Mouse (Mus musculus): ENCODE results near the gene 9430038I01Rik. TPM values are rescaled to one million over a fixed set of nuclear protein-coding genes. Genes with fewer than 3 reads are reported as not detected.

9430038I01Rik gene
- polyA plus RNA-seq, 1 experiment: 13.6 TPM

DNA sequence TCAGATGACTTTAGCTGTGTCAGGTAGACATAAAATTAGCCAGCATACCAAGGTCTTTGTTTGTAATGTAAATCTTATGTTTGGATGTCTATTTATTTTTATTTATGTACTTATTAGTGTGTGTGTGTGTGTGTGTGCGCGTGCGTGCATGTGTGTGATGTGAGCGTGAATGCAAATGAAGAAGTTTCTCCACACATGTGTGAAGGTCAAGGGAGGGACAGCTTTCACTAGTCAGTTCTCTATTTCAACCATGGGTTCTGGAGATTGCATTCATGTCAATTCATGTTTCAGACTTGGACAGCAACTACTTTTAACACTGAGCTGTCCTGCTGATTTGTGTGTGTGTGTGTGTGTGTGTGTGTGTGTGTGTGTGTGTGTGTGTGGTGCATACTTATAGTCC lies 10.7 kb upstream of the 9430038I01Rik start:
- Histone ChIP-seq H3K4me3 (ENCODE audit: insufficient read depth, low read length) (no peak overlapping the region), H3K4me1 (ENCODE audit: control insufficient read depth, insufficient read depth, low read length) (peaks cover 6% of the 10 kb centered on the region), H3K27ac (ENCODE audit: insufficient read depth, low read depth, low read length) (no peak overlapping the region)
- TF ChIP-seq POLR2A (IDR thresholded peaks at IDR 0.05; ENCODE audit: borderline replicate concordance, low read depth, low read length) (no peak), CTCF (IDR thresholded peaks at IDR 0.05; ENCODE audit: low read depth, low read length) (no peak)

DNA sequence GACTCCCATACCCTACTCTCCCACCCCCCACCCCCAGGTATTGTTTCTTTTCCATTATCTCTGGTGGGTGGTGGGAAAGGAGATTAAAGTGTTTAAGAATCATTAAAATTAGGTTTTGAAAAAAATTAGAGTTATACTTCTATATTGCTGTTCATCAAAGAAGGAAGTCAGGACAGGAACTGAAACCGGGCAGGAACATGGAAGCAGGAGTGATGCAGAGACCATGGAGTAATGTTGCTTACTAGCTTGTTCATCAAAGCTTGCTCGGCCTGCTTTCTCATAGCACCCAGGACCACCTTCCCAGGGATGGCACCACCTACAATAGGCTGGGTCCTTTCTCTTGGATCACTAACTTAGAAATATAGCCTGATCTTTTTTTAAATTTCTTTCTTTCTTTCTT lies 10.0 kb upstream of the 9430038I01Rik start:
- no peak for TF ChIP-seq POLR2A (IDR thresholded peaks at IDR 0.05; ENCODE audit: borderline replicate concordance, low read depth, low read length)
- no peak for TF ChIP-seq CTCF (IDR thresholded peaks at IDR 0.05; ENCODE audit: low read depth, low read length)
- H3K4me3 ChIP-seq (ENCODE audit: insufficient read depth, low read length): no peak overlapping the region
- 0 out of 2 replicates have a peak overlapping the region, but pooled peaks have one; percentile 9 for H3K27ac ChIP-seq (ENCODE audit: insufficient read depth, low read depth, low read length)
- peaks cover 6% of the 10 kb centered on the region for H3K4me1 ChIP-seq (ENCODE audit: control insufficient read depth, insufficient read depth, low read length)

DNA sequence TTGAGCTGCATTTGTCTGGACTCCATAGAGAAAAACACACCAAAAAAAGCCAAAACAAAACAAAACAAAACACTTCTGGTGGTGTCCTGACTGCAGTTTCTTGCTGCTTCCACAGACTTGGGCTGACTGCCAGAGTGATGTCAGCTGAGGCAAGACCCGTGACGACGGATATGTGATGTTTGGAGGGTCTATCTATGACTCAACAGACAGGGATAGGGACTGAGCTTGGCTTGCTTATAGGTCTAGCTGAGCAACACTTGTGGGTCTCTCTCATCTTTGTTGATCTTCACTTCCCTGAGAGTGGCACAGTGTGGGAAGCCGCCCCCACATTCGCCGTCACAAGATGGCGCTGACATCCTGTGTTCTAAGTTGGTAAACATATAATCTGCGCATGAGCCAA lies 4.1 kb upstream of the 9430038I01Rik start:
- TF ChIP-seq POLR2A (IDR thresholded peaks at IDR 0.05; ENCODE audit: borderline replicate concordance, low read depth, low read length) (no peak), CTCF (IDR thresholded peaks at IDR 0.05; ENCODE audit: low read depth, low read length) (no peak)
- Histone ChIP-seq H3K27ac (ENCODE audit: insufficient read depth, low read depth, low read length) (no peak overlapping the region), H3K4me1 (ENCODE audit: control insufficient read depth, insufficient read depth, low read length) (peaks cover 5% of the 10 kb centered on the region; the same call in 1 of the 2 replicates), H3K4me3 (ENCODE audit: insufficient read depth, low read length) (no peak overlapping the region)

DNA sequence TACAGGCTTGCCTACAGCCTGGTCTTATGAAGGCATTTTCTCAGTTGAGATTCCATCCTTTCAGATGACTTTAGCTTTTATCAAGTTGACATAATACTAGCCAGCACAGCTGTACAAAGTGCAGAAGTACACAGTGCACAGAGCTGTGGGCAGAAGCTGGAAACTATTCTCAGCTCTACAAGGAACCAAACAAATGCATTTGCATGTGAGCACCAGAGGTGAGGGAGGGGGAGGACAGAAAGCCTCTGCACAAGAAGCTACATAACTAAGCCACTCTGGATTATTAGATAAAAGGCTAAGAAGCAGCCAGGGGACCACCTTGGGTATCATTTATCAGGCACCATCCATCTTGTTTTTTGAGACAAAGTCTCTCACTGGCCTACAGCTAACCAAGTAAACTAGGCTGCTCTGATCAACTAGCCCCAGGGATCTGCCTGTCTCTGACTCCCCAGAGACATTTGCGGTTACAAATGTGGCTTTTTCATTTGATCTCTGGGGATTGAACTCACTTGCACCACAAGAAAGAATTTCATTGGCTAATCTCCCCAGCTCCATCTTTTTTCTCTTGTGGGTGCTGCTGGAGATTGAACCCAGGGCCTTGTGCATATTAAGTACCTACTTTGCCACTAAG lies 3.0 kb downstream of the 9430038I01Rik start:
- Histone ChIP-seq H3K4me1 (ENCODE audit: control insufficient read depth, insufficient read depth, low read length) (peaks cover 31% of the 10 kb centered on the region), H3K27ac (ENCODE audit: insufficient read depth, low read depth, low read length) (no peak overlapping the region), H3K4me3 (ENCODE audit: insufficient read depth, low read length) (no peak overlapping the region)
- no peak for TF ChIP-seq POLR2A (IDR thresholded peaks at IDR 0.05; ENCODE audit: borderline replicate concordance, low read depth, low read length)
- TF ChIP-seq CTCF (IDR thresholded peaks at IDR 0.05; ENCODE audit: low read depth, low read length): no peak

DNA sequence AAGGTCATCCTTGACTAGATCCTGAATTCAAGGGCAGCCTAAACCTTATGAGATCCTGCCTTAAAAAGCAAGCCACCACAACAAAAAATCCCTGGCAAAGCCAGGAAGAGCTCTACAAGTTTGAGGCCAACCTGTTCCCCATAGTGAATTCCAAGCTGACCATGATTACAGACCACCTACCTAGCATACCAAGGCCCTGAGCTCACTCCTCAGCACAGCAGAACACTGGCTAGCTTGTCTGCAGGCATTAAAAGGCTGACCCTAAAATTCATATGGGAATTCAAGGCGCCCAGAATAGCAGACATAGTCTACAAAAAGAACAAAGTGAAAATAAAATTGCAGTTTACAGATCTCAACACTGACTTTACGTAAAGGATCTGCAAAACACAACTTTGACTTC lies 6.4 kb downstream of the 9430038I01Rik start:
- no peak overlapping the region for H3K27ac ChIP-seq (ENCODE audit: insufficient read depth, low read depth, low read length)
- no peak overlapping the region for H3K4me3 ChIP-seq (ENCODE audit: insufficient read depth, low read length)
- TF ChIP-seq POLR2A (IDR thresholded peaks at IDR 0.05; ENCODE audit: borderline replicate concordance, low read depth, low read length) (no peak), CTCF (IDR thresholded peaks at IDR 0.05; ENCODE audit: low read depth, low read length) (no peak)
- peaks cover 20% of the 10 kb centered on the region for H3K4me1 ChIP-seq (ENCODE audit: control insufficient read depth, insufficient read depth, low read length)

DNA sequence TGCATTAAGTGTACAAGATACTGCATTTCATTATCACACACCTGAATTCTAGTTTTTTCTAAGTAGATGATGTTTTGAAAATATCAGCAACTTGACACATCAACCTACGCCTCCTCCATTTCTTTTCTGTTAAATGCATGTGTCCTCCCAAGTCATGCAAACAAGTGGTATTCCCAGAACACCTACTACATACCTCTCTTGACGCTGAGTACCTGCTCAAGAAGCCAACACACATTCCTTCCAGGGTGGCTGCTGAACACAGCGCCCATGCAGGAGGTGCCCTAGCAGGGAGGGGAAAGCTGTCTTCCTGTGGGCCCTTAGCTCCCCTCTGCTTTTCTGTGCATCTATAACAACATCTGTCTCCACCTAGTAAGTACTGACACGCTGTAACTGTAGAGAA lies 11.6 kb downstream of the 9430038I01Rik start:
- no peak for TF ChIP-seq POLR2A (IDR thresholded peaks at IDR 0.05; ENCODE audit: borderline replicate concordance, low read depth, low read length)
- no peak for TF ChIP-seq CTCF (IDR thresholded peaks at IDR 0.05; ENCODE audit: low read depth, low read length)
- peaks cover 4% of the 10 kb centered on the region; the same call in 1 of the 2 replicates for H3K4me1 ChIP-seq (ENCODE audit: control insufficient read depth, insufficient read depth, low read length)
- no peak overlapping the region for H3K27ac ChIP-seq (ENCODE audit: insufficient read depth, low read depth, low read length)
- no peak overlapping the region for H3K4me3 ChIP-seq (ENCODE audit: insufficient read depth, low read length)

DNA sequence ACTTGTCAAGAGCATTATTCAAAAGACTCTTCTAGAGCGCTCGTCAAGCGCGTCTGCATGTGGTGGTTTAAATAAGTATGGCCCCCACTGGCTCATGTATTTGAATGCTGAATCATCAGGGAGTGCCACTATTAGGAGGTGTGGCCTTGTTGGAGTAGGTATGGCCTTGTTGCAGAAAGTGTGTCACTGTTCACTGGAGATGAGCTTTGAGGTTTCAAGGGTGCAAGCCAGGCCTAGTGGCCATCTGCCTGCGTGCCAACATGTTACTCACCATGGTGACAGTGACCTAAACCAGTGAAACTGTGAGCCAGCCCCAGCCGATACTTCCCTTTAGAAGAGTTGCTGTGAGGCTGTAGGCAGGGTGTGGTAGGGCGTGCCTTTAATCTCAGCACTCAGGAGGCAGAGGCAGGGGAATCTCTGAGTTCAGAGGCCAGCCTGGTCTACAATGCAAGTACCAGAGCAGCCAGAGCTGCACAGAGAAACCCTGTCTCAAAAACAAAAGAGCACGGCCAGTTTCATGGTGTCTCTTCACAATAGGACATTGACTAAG lies 13.1 kb downstream of the 9430038I01Rik start:
- TF ChIP-seq POLR2A (IDR thresholded peaks at IDR 0.05; ENCODE audit: borderline replicate concordance, low read depth, low read length) (no peak), CTCF (IDR thresholded peaks at IDR 0.05; ENCODE audit: low read depth, low read length) (no peak)

DNA sequence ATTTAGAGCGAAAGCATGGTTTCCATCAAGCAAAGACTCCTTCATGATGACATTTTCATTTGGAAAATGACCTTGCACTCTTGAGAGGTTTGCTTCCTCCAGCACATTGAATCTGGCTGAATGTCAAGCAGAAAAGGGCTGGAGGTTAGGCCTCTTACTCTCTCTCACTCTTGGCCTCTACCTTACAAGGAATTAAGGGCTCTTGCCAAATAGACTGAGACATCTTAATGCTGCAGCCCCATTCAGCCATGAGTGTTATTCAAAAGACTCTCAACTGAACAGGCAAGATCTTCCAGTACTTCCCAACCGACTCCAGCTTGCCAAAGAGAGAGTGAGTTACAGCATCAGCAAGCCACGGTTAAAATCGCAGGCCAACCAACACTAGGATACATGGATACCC lies 15.1 kb downstream of the 9430038I01Rik start:
- no peak overlapping the region for H3K4me3 ChIP-seq (ENCODE audit: insufficient read depth, low read length)
- H3K4me1 ChIP-seq (ENCODE audit: control insufficient read depth, insufficient read depth, low read length): peaks cover 4% of the 10 kb centered on the region; the same call in 1 of the 2 replicates
- no peak for TF ChIP-seq POLR2A (IDR thresholded peaks at IDR 0.05; ENCODE audit: borderline replicate concordance, low read depth, low read length)
- no peak for TF ChIP-seq CTCF (IDR thresholded peaks at IDR 0.05; ENCODE audit: low read depth, low read length)
- H3K27ac ChIP-seq (ENCODE audit: insufficient read depth, low read depth, low read length): no peak overlapping the region

More for the DNA sequence above, 13.1 kb downstream of the 9430038I01Rik start:
- no peak overlapping the region for H3K27ac ChIP-seq (ENCODE audit: insufficient read depth, low read depth, low read length)
- peaks cover 4% of the 10 kb centered on the region; the same call in 1 of the 2 replicates for H3K4me1 ChIP-seq (ENCODE audit: control insufficient read depth, insufficient read depth, low read length)
- no peak overlapping the region for H3K4me3 ChIP-seq (ENCODE audit: insufficient read depth, low read length)

DNA sequence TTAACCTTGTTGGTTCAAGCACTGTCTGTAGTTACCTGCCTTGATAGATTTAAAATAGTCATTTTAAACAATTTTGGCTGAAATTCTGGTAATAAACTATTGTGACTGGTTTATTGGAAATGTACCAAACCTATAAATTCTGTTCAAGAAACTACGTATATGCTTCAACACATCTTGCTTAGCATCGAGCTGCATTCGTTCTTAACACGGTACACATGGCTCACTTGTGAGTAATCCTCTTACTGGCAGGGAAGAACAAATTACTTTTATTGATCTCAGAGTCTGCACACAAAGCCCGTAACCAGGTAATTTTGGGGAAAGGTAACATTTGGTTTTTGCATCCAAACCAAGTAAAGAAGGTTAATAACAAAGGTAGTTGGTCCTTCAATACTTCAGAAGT lies 22.7 kb downstream of the 9430038I01Rik start:
- H3K4me1 ChIP-seq (ENCODE audit: control insufficient read depth, insufficient read depth, low read length): no peaks in the 10 kb centered on the region; the same call in 1 of the 2 replicates
- no peak overlapping the region for H3K4me3 ChIP-seq (ENCODE audit: insufficient read depth, low read length)
- no peak for TF ChIP-seq POLR2A (IDR thresholded peaks at IDR 0.05; ENCODE audit: borderline replicate concordance, low read depth, low read length)
- no peak for TF ChIP-seq CTCF (IDR thresholded peaks at IDR 0.05; ENCODE audit: low read depth, low read length)
- no peak overlapping the region for H3K27ac ChIP-seq (ENCODE audit: insufficient read depth, low read depth, low read length)

DNA sequence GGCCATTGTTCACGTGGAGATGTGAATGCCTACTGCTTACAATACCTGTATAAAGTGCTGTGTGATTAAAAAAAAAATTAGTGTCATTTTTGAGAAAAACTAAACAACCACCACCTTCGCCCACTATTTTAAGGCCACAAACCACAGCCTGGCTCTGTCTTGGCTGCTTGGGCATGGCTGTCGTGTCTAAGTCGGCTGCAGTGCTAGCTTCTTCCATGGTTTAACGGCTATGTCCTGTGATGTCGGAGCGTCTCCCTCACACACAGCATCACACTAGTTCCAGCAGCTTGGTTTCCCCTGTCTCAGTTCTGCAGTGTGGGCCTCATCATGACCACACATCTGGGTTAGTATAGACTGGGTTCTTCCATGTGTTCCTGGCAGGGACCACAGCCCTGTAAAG lies 35.6 kb downstream of the 9430038I01Rik start:
- TF ChIP-seq POLR2A (IDR thresholded peaks at IDR 0.05; ENCODE audit: borderline replicate concordance, low read depth, low read length) (no peak), CTCF (IDR thresholded peaks at IDR 0.05; ENCODE audit: low read depth, low read length) (no peak)
- Histone ChIP-seq H3K27ac (ENCODE audit: insufficient read depth, low read depth, low read length) (no peak overlapping the region), H3K4me3 (ENCODE audit: insufficient read depth, low read length) (no peak overlapping the region), H3K4me1 (ENCODE audit: control insufficient read depth, insufficient read depth, low read length) (no peaks in the 10 kb centered on the region)

All from bone marrow macrophage, adult 2 months (primary cell).